Mouse (Mus musculus): ENCODE measurements around the gene Cadm1. TPM values are rescaled to one million over a fixed set of nuclear protein-coding genes. Genes with fewer than 3 reads are reported as not detected.

Gene Cadm1
- polyA plus RNA-seq, 1 experiment from 2014 or later: 13.6 TPM

DNA sequence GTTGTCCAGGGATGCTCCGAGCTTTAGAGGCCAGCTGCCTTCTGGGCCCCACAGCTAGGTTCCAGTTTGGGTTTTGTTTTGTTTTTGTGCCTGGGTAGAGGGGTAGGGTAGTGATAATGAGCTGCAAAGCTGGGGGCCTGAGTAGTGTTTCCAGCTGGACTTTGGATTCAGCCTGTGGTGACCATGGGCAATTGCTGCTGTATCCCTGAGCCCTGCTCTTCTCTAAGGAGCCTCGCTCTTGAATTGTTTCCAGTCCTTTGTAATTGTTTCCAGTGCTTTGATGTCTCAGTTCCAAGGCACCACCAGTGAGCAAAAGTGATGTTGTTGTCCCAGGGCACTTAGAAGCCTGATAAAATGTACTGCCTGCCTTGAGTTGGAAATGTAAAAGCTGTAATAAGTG, 331.8 kb downstream of the Cadm1 start:
- DNase-seq: no peak
- H3K27me3 ChIP-seq (ENCODE audit: insufficient read depth, low read length): no peaks in the 10 kb centered on the region
- no peak overlapping the region for H3K4me2 ChIP-seq (ENCODE audit: low read depth, low read length)
- no peak overlapping the region for H3K9ac ChIP-seq (replicated peaks)
- no peaks in the 10 kb centered on the region for H3K9me3 ChIP-seq (ENCODE audit: low read length)
- no peak overlapping the region for H3K27ac ChIP-seq (ENCODE audit: low read depth)
- WGBS (ENCODE audit: insufficient replicate concordance): 52% methylated on average over 2 of the region's 2 CpGs
- TF ChIP-seq CTCF (IDR thresholded peaks at IDR 0.05; ENCODE audit: low read depth) (no peak), EP300 (IDR thresholded peaks at IDR 0.05; ENCODE audit: low read depth) (no peak)
- no peaks in the 10 kb centered on the region for H3K4me1 ChIP-seq (ENCODE audit: insufficient read depth)
- ATAC-seq: no peak
- no peaks in the 10 kb centered on the region for H3K36me3 ChIP-seq (replicated peaks; ENCODE audit: insufficient read depth, low read length)
- no peak overlapping the region for H3K4me3 ChIP-seq (ENCODE audit: low read depth, low read length)

DNA sequence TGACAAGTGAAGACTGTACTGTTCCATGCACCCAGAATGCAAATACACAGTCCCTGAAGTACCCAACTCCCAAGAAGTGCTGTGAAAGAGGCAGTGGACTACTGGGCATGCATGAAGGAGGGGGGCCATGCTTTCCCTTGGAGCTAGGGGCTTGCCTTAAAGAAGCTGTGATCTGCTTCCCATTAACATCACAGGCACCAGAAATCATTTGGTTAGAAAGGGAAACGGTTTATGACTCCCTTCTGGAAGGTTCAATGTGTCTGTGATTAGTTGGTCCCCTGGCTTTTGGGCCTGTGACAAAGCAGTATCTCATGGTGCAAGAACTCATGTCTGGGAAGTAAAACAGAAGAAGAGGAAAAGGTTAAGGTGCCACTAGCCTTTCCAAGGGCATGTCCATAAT, 336.0 kb downstream of the Cadm1 start:
- WGBS (ENCODE audit: insufficient replicate concordance): 58% methylated on average over 1 of the region's 1 CpGs

DNA sequence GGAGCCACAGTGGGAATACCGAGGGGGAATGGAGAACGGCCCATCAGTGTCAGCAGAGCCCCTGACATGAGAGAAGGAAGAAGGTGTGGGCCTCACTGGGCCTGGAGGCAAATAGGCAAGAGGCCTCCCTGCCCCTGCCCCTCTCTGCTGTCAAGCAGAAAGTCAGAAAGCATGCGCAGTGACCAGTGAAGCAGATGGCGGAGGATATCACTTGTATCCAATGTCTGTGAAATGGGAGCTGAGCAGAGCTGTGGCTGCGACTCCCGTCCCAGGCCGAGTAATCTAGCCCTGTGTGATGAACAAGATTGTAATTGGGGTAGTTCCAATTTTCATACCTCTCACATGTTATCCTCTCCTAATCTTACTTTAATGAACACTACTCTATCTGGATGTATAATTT, 337.5 kb downstream of the Cadm1 start:
- DNase-seq (no peak), ATAC-seq (no peak)
- H3K4me3 ChIP-seq (ENCODE audit: low read depth, low read length): no peak overlapping the region
- 81% methylated on average over 7 of the region's 7 CpGs for WGBS (ENCODE audit: insufficient replicate concordance)
- H3K4me2 ChIP-seq (ENCODE audit: low read depth, low read length): no peak overlapping the region
- H3K4me1 ChIP-seq (ENCODE audit: insufficient read depth): no peaks in the 10 kb centered on the region
- no peaks in the 10 kb centered on the region for H3K27me3 ChIP-seq (ENCODE audit: insufficient read depth, low read length)
- H3K9ac ChIP-seq (replicated peaks): no peak overlapping the region
- TF ChIP-seq EP300 (IDR thresholded peaks at IDR 0.05; ENCODE audit: low read depth): no peak
- TF ChIP-seq CTCF (IDR thresholded peaks at IDR 0.05; ENCODE audit: low read depth): no peak
- no peak overlapping the region for H3K27ac ChIP-seq (ENCODE audit: low read depth)
- no peaks in the 10 kb centered on the region for H3K36me3 ChIP-seq (replicated peaks; ENCODE audit: insufficient read depth, low read length)
- H3K9me3 ChIP-seq (ENCODE audit: low read length): no peaks in the 10 kb centered on the region

More for the DNA sequence above, 336.0 kb downstream of the Cadm1 start:
- no peaks in the 10 kb centered on the region for H3K27me3 ChIP-seq (ENCODE audit: insufficient read depth, low read length)
- no peaks in the 10 kb centered on the region for H3K4me1 ChIP-seq (ENCODE audit: insufficient read depth)
- no peaks in the 10 kb centered on the region for H3K36me3 ChIP-seq (replicated peaks; ENCODE audit: insufficient read depth, low read length)
- H3K9me3 ChIP-seq (ENCODE audit: low read length): no peaks in the 10 kb centered on the region
- TF ChIP-seq CTCF (IDR thresholded peaks at IDR 0.05; ENCODE audit: low read depth) (no peak), EP300 (IDR thresholded peaks at IDR 0.05; ENCODE audit: low read depth) (no peak)
- H3K4me3 ChIP-seq (ENCODE audit: low read depth, low read length): no peak overlapping the region
- H3K4me2 ChIP-seq (ENCODE audit: low read depth, low read length): no peak overlapping the region
- no peak for DNase-seq
- H3K9ac ChIP-seq (replicated peaks): no peak overlapping the region
- no peak for ATAC-seq
- H3K27ac ChIP-seq (ENCODE audit: low read depth): no peak overlapping the region

DNA sequence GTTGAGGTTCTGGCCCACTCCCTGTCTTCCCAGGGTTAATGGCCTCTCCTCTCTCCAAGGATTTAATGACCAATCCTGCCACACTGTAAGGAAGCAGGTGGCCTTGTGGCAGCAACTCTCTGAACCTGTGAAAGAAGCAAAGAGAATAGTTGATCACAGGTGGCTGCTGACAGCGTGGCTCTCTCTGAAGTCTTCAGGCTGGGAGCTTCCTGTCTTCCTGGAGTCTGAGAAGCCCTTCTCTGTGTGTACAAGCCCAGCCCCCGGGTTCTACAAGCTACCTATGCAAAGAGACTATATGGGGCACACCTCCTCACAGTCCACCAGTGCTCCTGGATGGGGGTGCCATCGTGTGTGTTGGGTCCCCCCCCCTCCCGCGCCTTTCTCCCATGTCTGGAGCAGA, 339.7 kb downstream of the Cadm1 start:
- no peaks in the 10 kb centered on the region for H3K4me1 ChIP-seq (ENCODE audit: insufficient read depth)
- WGBS (ENCODE audit: insufficient replicate concordance): 68% methylated on average over 5 of the region's 5 CpGs
- no peak for TF ChIP-seq CTCF (IDR thresholded peaks at IDR 0.05; ENCODE audit: low read depth)
- no peak for TF ChIP-seq EP300 (IDR thresholded peaks at IDR 0.05; ENCODE audit: low read depth)
- DNase-seq (no peak), ATAC-seq (no peak)
- no peak overlapping the region for H3K27ac ChIP-seq (ENCODE audit: low read depth)
- no peak overlapping the region for H3K4me3 ChIP-seq (ENCODE audit: low read depth, low read length)
- no peak overlapping the region for H3K9ac ChIP-seq (replicated peaks)
- H3K27me3 ChIP-seq (ENCODE audit: insufficient read depth, low read length): no peaks in the 10 kb centered on the region
- H3K36me3 ChIP-seq (replicated peaks; ENCODE audit: insufficient read depth, low read length): no peaks in the 10 kb centered on the region
- no peak overlapping the region for H3K4me2 ChIP-seq (ENCODE audit: low read depth, low read length)
- no peaks in the 10 kb centered on the region for H3K9me3 ChIP-seq (ENCODE audit: low read length)

DNA sequence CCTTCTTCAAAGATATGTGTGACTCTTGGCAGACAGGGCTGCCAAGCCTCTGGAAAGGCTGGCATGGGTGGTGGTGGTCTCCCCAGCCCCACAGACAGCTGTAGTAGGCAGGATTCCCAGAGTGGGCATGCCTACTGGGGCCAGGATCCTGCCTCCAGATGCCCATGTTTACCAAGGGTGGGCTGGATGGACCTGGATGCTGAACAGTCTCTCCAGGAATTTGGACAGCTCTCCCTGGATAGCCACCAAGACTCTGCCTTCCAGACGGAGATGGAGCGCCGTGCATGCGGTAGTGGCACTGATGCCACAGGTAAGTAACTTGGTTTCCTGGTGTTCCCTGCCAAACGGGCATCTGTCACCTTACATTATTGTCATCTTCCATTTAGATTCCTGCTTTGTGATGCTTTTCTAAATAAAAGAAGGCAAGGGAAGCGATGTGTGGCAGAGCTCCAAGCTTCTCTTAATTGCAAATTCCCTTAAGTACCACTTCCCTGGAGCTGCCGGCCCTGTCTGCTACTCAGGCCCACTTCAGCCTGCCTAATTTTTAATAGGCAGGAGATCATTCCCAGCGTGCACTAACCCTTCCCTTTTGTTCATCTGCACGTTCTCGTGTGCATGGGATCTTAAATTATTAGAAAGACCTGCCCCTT, 346.7 kb downstream of the Cadm1 start:
- H3K4me3 ChIP-seq (ENCODE audit: low read depth, low read length): no peak overlapping the region

DNA sequence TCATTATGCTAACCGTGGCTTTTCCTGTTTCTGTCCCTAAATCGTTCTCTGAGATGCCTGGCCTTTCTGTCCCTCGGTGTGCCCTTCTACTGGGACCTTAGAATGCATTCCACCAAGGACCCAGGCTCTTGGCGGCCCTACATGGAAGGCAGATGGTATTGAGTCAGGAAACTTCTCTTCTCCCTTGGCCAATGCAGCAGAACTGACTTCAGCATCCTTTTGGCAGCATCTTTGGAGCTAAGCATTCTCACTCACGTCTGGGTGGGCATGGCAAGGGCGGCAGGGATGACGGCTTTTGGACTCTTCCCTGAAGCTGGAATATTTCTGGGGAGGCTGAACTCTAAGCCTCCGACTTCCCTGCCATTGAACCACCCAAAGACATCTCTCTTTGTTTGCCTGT, 350.2 kb downstream of the Cadm1 start:
- H3K9me3 ChIP-seq (ENCODE audit: low read length): no peaks in the 10 kb centered on the region
- H3K27me3 ChIP-seq (ENCODE audit: insufficient read depth, low read length): no peaks in the 10 kb centered on the region
- no peaks in the 10 kb centered on the region for H3K36me3 ChIP-seq (replicated peaks; ENCODE audit: insufficient read depth, low read length)
- ATAC-seq (no peak), DNase-seq (no peak)
- H3K4me3 ChIP-seq (ENCODE audit: low read depth, low read length): no peak overlapping the region
- H3K4me1 ChIP-seq (ENCODE audit: insufficient read depth): no peaks in the 10 kb centered on the region
- no peak overlapping the region for H3K4me2 ChIP-seq (ENCODE audit: low read depth, low read length)
- no peak for TF ChIP-seq CTCF (IDR thresholded peaks at IDR 0.05; ENCODE audit: low read depth)
- no peak for TF ChIP-seq EP300 (IDR thresholded peaks at IDR 0.05; ENCODE audit: low read depth)
- no peak overlapping the region for H3K27ac ChIP-seq (ENCODE audit: low read depth)
- 70% methylated on average over 8 of the region's 8 CpGs for WGBS (ENCODE audit: insufficient replicate concordance)
- no peak overlapping the region for H3K9ac ChIP-seq (replicated peaks)

More for the DNA sequence above, 346.7 kb downstream of the Cadm1 start:
- H3K9ac ChIP-seq (replicated peaks): no peak overlapping the region
- ATAC-seq (no peak), DNase-seq (no peak)
- H3K27ac ChIP-seq (ENCODE audit: low read depth): no peak overlapping the region
- H3K9me3 ChIP-seq (ENCODE audit: low read length): no peaks in the 10 kb centered on the region
- no peaks in the 10 kb centered on the region for H3K27me3 ChIP-seq (ENCODE audit: insufficient read depth, low read length)
- no peak overlapping the region for H3K4me2 ChIP-seq (ENCODE audit: low read depth, low read length)
- no peak for TF ChIP-seq CTCF (IDR thresholded peaks at IDR 0.05; ENCODE audit: low read depth)
- TF ChIP-seq EP300 (IDR thresholded peaks at IDR 0.05; ENCODE audit: low read depth): no peak
- WGBS (ENCODE audit: insufficient replicate concordance): 70% methylated on average over 10 of the region's 10 CpGs
- no peaks in the 10 kb centered on the region for H3K4me1 ChIP-seq (ENCODE audit: insufficient read depth)
- H3K36me3 ChIP-seq (replicated peaks; ENCODE audit: insufficient read depth, low read length): no peaks in the 10 kb centered on the region

Measured in liver, postnatal 0 days (tissue).